Mouse (Mus musculus) C2C12 (cell line): ENCODE measurements around the gene Gm10837. TPM values are rescaled to one million over a fixed set of nuclear protein-coding genes. Genes with fewer than 3 reads are reported as not detected.
A peak's percentile ranks its signal among the peaks of the same experiment; 100 is the strongest.

Experiments used
- H3K27me3 ChIP-seq: one replicate; pipeline ENCODE4 v1.6.1; 2011; ENCODE audit not compliant: control insufficient read depth, insufficient read depth, insufficient read length
- H3K36me3 ChIP-seq: one replicate; pipeline ENCODE4 v1.6.1; 2011; ENCODE audit not compliant: control insufficient read depth, insufficient read depth
- H3K4me3 ChIP-seq: one replicate; pipeline ENCODE4 v1.5.1; 2011; ENCODE audit warnings: mild to moderate bottlenecking, control low read depth; ENCODE audit not compliant: poor library complexity, insufficient read depth, severe bottlenecking
- H3K79me2 ChIP-seq: one replicate; pipeline ENCODE4 v1.6.1; 2011; ENCODE audit not compliant: control insufficient read depth, insufficient read depth
- H3K79me3 ChIP-seq: one replicate; pipeline ENCODE4 v1.6.1; 2011; ENCODE audit warnings: low read depth, control low read depth
- H3ac ChIP-seq: one replicate; pipeline ENCODE3; 2011; ENCODE audit warnings: low read depth; ENCODE audit not compliant: control insufficient read depth, insufficient read length
- CEBPB ChIP-seq: IDR thresholded peaks from one replicate; pipeline ENCODE4 v1.6.1; 2011; ENCODE audit warnings: low read depth, mild to moderate bottlenecking, control low read depth, moderate library complexity
- CTCF ChIP-seq: IDR thresholded peaks from one replicate; pipeline ENCODE4 v1.5.1; 2011; ENCODE audit not compliant: control insufficient read depth, insufficient read depth, insufficient read length
- FOSL1 ChIP-seq: IDR thresholded peaks from one replicate; pipeline ENCODE4 v1.8.0; 2011; ENCODE audit warnings: mild to moderate bottlenecking, low read length; ENCODE audit not compliant: poor library complexity, insufficient read depth, severe bottlenecking
- MAX ChIP-seq: IDR thresholded peaks from one replicate; pipeline ENCODE4 v1.6.1; 2011; ENCODE audit warnings: mild to moderate bottlenecking, control low read depth
- MYOD1 ChIP-seq: IDR thresholded peaks from one replicate; pipeline ENCODE4 v1.6.1; 2011; ENCODE audit warnings: low read depth; ENCODE audit not compliant: control insufficient read depth, insufficient read length
- MYOG ChIP-seq: IDR thresholded peaks from one replicate; pipeline ENCODE4 v1.6.1; 2011; ENCODE audit not compliant: control insufficient read depth, insufficient read length; ENCODE audit errors: extremely low read depth
- USF1 ChIP-seq: IDR thresholded peaks from one replicate; pipeline ENCODE4 v1.6.1; 2011; ENCODE audit warnings: low read depth, mild to moderate bottlenecking, control low read depth, moderate library complexity
- polyA plus RNA-seq: library from polyadenylated mRNA; unstranded; fragments of >200 nt; fragmentation: generic; extraction: Trizol; gene quantifications from one replicate; pipeline ENCODE4 v1.2.1, GENCODE M21; 2012; ENCODE audit warnings: missing spikeins

Gm10837 gene
- polyA plus RNA-seq, 1 experiment: not detected

DNA sequence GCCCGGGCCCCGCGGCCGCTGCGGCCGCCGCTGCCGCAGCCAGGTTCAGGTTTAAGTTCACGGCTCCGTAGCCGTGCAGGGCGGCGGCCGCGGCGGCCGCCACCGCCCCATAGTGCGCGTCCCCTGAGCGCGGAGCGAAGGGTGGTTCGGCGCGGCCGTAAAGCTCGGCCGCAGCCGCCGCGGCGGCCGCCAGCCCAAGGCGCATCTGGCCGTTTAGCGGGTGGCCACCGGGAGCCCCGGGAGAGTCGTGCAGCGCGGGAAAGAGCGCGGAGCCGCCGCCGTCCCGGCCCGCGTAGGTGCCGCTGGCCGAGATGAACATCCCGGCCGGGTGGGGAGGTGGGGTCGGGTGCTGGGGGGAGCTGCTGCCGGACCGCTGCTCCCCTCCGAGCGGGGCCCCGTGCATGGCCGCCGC lies 26.0 kb upstream of the Gm10837 start:
- no peaks in the 10 kb centered on the region for H3K79me2 ChIP-seq
- peak overlapping the region; percentile 25 for H3K4me3 ChIP-seq
- peaks cover 13% of the 10 kb centered on the region for H3K27me3 ChIP-seq
- peak overlapping the region; percentile 91 for H3ac ChIP-seq
- TF ChIP-seq MAX: no peak
- TF ChIP-seq MYOD1: no peak
- no peak for TF ChIP-seq USF1
- TF ChIP-seq CTCF: no peak
- no peak for TF ChIP-seq FOSL1
- no peak for TF ChIP-seq MYOG
- TF ChIP-seq CEBPB: no peak
- H3K79me3 ChIP-seq: no peaks in the 10 kb centered on the region
- H3K36me3 ChIP-seq: no peaks in the 10 kb centered on the region

DNA sequence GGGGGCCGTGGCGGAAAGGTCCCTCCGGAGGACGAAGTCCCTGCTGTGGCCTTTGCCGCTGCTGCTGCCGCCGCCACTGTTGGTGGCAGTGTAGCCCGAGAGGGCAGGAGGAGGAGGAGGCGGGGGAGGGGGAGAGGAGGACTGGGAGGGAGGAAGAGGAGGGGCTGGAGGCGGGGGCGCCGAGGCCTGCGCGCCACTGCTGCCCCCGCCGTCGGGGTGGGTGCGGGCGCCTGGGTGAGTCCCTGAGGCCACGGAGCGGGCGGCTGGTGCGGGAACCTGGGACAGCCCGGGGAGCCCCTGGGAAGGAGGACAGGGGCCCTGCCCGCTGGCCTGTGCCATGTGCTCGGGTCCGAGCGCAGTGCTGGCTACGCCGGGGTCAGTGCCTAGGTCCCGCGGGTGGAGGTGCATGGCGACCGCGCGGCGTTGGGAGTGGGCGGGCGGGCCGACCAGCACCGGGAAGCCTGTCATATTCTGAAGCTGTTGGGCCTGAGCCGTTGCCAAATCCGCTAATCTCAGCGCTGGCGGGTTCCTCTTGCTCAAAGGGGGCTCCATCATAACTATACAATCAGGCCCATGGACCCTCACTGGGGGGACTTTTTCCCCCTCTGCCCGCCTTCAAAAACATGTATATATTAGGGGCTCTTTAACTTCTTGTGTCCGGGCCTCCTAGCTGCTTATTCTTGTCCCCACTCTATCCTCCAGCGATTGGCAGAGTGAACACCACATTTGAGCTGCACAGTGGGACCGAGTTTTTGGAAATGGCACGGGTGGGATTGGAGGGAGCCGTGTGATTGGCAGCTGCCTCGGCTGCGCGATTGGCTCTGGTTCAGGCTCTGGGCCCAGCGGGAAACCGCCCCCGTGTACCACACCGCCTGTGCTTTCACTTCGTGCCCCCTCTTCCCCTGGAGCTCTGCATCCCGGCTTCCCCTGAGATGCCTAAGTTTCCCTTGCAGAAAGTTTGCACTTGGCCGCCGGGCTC lies 25.3 kb upstream of the Gm10837 start, which contains the start of gene Zic5:
TSS of gene Zic5 (minus strand) at position 915 of the 979 bp plus-strand sequence.
- peak within 1 kb of the TSS; percentile 25 for H3K4me3 ChIP-seq
- no peaks in the 10 kb centered on the region for H3K36me3 ChIP-seq
- H3K79me2 ChIP-seq: no peaks in the 10 kb centered on the region
- TF ChIP-seq MAX: no peak
- no peak for TF ChIP-seq FOSL1
- no peak for TF ChIP-seq MYOG
- no peak for TF ChIP-seq CEBPB
- no peaks in the 10 kb centered on the region for H3K79me3 ChIP-seq
- peak within 1 kb of the TSS; percentile 91 for H3ac ChIP-seq
- H3K27me3 ChIP-seq: peaks cover 13% of the 10 kb centered on the region

DNA sequence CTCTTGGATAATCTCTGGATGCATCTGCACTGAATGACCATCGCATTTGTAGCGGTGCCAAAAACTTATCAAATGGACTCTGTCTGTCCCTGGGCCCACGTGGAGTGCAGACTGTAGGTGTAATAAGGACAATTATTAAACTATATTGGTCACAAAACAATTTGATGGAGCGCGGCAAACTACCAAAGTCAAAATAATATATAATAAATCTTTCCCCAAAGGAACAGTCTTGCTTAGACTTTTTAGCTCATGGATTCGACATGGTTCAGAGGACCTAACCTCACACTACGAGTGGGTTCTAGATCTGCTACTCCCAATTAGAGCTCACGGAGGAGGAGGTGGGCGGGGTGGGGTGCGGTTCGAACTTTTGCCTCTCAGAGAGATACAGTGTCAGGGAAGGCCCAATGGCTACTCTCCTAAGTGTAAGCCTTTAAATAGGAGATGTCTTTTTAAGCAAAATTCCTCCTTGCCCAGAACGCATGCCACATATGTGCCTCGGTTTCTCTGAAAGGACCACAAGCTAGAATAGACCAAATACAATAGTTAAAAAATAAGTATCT lies 24.4 kb upstream of the Gm10837 start:
- H3K79me3 ChIP-seq: no peaks in the 10 kb centered on the region
- no peak overlapping the region for H3ac ChIP-seq
- no peak overlapping the region for H3K4me3 ChIP-seq
- TF ChIP-seq FOSL1: no peak
- no peak for TF ChIP-seq CEBPB
- no peak for TF ChIP-seq MYOG
- TF ChIP-seq USF1: no peak
- TF ChIP-seq CTCF: no peak
- no peak for TF ChIP-seq MYOD1
- TF ChIP-seq MAX: no peak
- H3K36me3 ChIP-seq: no peaks in the 10 kb centered on the region
- peaks cover 13% of the 10 kb centered on the region for H3K27me3 ChIP-seq
- no peaks in the 10 kb centered on the region for H3K79me2 ChIP-seq

DNA sequence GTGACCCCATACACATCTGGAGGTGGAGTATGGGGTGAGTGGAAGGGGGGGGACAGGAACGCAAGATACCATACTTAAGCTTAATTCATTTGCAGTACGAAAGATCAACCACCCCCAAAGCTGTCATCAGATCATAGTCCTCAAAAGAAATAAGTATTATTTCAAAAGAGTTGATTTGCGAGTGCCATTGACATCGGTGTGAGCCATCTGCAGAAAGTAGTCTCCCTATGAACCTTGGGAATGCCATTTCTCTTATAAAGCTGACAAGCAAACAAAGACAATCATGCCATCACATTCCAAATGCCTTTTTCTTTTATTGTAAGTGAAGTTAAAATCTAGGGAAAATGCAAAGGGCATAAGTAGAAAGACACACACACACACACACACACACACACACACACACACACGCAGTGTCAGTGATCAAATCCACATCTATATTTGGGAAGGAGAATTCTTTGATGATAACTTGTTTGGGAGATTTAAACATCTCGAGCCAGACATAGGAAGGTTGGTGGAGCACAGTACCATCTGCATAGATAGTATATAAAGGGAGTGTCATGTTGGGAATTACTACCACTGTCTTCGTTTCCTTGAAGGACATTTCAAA lies 23.5 kb upstream of the Gm10837 start:
- Histone ChIP-seq H3ac (no peak overlapping the region), H3K4me3 (no peak overlapping the region), H3K79me2 (no peaks in the 10 kb centered on the region), H3K36me3 (no peaks in the 10 kb centered on the region), H3K79me3 (no peaks in the 10 kb centered on the region), H3K27me3 (peaks cover 13% of the 10 kb centered on the region)
- no peak for TF ChIP-seq FOSL1
- TF ChIP-seq MAX: no peak
- no peak for TF ChIP-seq USF1
- TF ChIP-seq CEBPB: no peak
- TF ChIP-seq MYOG: no peak
- no peak for TF ChIP-seq MYOD1

DNA sequence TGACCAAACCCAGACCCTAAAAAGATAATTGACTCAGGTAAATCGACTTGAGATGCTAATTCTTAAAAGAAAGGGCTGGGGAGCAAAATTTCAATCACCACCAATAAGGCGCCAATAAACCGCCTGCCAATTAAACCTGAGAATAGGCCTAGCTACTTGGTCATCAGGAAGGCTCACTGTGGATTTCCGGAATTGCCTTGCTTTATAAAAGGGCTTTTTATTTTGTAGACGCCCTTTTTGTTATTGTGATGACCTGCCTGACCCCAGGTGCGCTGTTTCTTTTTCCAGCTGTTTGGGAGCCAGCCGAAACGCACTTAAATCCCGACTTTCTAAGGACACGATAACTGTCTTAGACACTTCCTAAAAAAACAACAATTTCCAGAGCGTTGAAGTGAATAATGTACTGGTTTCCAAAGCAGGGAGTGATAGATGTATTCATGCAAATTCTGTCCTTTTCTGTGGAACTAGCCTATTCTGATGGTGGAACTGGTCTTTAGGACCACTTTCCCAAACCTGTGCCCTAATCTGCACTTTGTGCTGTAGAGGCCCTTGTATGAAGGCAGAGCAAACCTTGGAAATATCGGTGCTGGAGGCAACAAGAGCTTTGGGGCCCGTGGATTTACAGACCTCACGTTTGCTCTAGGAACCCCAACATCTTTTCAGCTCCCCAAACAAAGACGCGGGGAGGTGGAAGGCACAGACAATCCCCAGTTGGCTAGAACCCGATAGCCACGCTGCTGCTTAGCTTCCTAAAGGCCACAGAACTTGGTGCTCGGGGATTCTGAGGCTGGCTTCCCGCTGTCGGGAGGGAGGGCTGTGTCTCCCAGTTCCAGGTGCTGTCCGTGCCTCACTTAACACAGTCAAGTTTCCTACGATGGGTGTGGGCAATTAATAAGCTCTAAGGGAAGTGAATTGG lies 22.2 kb upstream of the Gm10837 start:
- H3ac ChIP-seq: no peak overlapping the region
- no peaks in the 10 kb centered on the region for H3K79me2 ChIP-seq
- TF ChIP-seq USF1 (no peak), CEBPB (no peak), MYOG (no peak), MYOD1 (no peak), CTCF (no peak), FOSL1 (no peak), MAX (no peak)
- H3K27me3 ChIP-seq: peaks cover 13% of the 10 kb centered on the region
- no peaks in the 10 kb centered on the region for H3K36me3 ChIP-seq
- no peak overlapping the region for H3K4me3 ChIP-seq
- H3K79me3 ChIP-seq: no peaks in the 10 kb centered on the region
